Mouse (Mus musculus): ENCODE data around the gene Hba-a2.

GRCm38 (mm10) chr11:32336435-32336907 lies 40.2 kb downstream of the Hba-a2 start:
- no peak for TF ChIP-seq POLR2A (IDR thresholded peaks at IDR 0.05; ENCODE audit: borderline replicate concordance, low read depth, low read length)
- no peak for TF ChIP-seq CTCF (IDR thresholded peaks at IDR 0.05; ENCODE audit: low read depth, low read length)
